Mouse (Mus musculus): ENCODE data around the gene Fgf14. TPM values are rescaled to one million over a fixed set of nuclear protein-coding genes. Genes with fewer than 3 reads are reported as not detected.
"Not testable (repeated sequence)": the region's sequence is repeated elsewhere in the genome, so short reads cannot be mapped to it uniquely, and the experiment has no call there.

Fgf14 gene
- total RNA-seq, 2 experiments from 2014 or later, result 49.7 to 56.5 TPM

GRCm38 (mm10) chr14:124512009-124512408 is 164.9 kb downstream of the Fgf14 start:
- intact Hi-C loops (cut with DNase I), result no loop called here
- no peak for DNase-seq (ENCODE audit: low spot score in 2 of 2)

- no peak for DNase-seq (ENCODE audit: low spot score in 2 of 2)
- intact Hi-C loops (cut with DNase I), result no loop called here
Observed at GRCm38 (mm10) chr14:124488971-124489370, 188.0 kb downstream of the Fgf14 start.

DNA sequence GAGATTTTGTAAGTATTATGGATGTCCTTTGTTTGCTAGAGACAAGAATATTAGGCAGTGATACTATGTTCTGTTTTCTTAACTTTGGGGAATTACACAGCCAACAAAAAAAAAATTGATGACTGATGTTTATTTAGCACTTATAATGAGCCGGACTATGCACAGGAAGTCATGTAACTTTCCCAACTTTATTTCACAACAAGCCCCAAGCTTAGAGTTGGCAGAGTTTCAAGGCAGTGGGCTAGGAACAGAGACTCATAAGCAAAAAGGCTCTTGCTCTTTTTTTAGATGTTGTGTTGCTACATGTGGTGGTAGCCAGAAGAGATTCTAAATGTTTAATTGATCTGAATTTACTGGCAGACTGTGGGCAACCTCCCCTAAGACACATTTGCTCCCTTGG is 191.7 kb downstream of the Fgf14 start:
- peak; percentile 11 to 32 for DNase-seq (ENCODE audit: low spot score in 2 of 2)
- intact Hi-C loops (cut with DNase I), result no loop called here

- intact Hi-C loops (cut with DNase I), result no loop called here
- DNase-seq (ENCODE audit: low spot score in 2 of 2), result peak; percentile 17 to 64
Observed at GRCm38 (mm10) chr14:124474066-124474667, 202.8 kb downstream of the Fgf14 start.

DNA sequence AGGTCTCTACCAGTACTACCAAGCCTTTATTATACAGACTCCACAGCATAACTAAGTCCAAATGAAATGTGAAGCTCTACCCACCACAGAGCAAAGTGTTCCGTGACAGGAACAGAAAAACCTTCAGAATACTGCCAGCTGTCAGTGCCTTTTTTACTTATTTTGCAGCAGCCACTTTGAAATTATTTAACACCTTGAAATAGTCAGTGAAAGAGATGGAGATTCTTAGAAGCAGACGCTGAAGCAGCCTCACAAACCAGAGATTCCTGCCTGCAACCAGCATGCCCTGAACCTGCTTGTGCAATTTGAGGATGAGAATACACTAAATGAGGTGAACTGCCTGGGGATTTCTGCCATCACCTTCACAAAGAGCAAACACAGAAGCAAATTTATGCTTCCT is 206.0 kb downstream of the Fgf14 start:
- intact Hi-C loops (cut with DNase I), result no loop called here
- DNase-seq (ENCODE audit: low spot score in 2 of 2), result peak in 1 of 2 experiments; percentile 62

DNA sequence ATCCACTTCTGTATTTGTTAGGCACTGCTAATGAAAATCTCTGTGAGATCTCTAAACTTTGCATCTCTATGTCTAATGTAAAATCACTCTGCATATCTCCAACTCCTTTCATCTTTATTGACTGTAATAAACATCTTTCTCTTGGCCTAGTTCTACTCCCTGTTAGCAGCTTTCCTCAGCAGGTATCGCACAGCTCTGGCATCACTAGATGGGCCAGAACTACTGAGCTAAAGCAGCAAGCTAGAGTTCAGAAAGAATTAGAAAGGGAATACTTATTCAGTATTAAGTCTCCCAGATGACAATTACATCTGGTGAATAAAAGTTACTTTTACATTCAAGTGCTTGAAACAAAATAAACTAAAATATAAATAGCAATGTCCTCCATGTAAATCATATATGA is 221.8 kb downstream of the Fgf14 start:
- intact Hi-C loops (cut with DNase I), result no loop called here

DNA sequence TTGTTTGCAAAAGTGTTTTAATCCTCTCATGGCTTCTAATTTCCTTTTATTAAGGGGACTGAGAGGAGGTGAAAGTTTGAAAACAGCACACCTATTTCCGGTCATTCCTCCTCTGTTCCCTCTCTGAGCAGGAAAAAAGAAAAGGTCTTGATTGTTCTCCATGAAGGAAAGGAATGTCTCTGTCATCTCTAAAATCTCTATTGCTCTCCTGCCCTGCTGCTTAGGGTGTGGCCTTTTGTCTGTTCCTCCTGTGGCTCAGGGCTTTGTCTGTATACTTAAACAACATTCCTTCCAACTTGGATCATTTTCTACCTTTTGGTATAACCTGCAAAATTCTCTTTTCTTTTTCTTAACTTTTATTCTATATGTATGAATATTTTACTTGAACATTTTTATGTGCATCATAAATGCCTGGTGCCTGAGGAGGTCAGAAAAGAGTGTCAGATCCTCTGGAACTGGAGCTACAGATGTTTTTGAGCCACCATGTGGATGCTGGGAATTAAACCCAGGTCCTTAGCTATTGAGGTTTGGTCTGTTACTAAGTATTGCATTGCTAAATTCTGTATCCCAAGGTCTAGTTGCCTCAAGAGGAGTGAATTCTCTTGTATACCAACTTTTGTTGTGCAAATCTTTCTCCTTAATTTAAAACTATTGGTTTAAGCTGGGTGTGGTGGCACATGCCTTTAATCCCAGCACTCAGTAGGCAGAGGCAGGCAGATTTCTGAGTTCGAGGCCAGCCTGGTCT is 230.7 kb downstream of the Fgf14 start:
- DNase-seq (ENCODE audit: low spot score in 2 of 2), result no peak
- intact Hi-C loops (cut with DNase I), result no loop called here

More for the DNA sequence above, 221.8 kb downstream of the Fgf14 start:
- no peak for DNase-seq (ENCODE audit: low spot score in 2 of 2)

GRCm38 (mm10) chr14:124444831-124445230 is 232.1 kb downstream of the Fgf14 start:
- DNase-seq (ENCODE audit: low spot score in 2 of 2), result peak in 1 of 2 experiments; percentile 56
- intact Hi-C loops (cut with DNase I), result no loop called here

DNA sequence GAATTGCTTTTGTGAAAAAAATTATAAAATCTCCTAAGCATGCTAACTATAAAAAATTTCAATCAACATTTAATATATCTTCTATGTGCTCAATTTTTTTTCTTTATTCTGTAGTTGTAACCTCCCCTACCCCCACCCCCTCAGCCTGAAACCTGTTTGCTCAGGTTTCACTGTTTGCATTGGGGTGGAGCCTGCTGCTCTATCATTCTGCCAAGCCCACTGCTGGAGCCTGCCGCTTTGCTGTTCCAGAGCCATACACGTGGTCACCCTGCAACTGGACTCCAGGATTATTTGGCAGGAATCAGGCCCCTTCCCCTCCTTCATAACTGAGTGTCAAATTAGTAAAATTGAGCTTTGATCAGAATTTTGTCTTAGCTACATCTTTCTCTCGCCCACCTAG is 237.6 kb downstream of the Fgf14 start:
- DNase-seq (ENCODE audit: low spot score in 2 of 2); intact Hi-C loops (cut with DNase I): not testable (repeated sequence)

GRCm38 (mm10) chr14:124411890-124412289 is 265.0 kb downstream of the Fgf14 start:
- intact Hi-C loops (cut with DNase I), result no loop called here
- DNase-seq (ENCODE audit: low spot score in 2 of 2), result no peak

DNA sequence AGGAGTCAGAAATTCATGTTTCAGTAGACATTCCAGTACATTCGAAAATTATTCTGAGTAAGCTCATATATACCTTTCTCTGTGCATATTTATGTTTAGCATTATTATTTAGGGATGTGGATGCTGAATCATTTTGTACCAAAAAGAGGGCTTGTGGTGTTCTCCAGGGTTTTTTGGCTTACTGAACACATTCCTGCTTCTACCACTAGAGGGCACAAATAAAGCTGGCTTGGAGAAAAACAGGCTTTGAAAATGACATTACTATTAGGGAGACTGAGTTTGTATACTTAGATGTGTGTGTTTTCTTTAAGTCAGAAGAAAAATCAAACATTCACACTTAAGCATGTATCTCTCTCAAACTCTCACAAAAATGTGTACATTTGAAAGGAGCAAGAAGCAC is 266.0 kb downstream of the Fgf14 start:
- intact Hi-C loops (cut with DNase I), result no loop called here
- DNase-seq (ENCODE audit: low spot score in 2 of 2), result peak; percentile 32 to 66

- intact Hi-C loops (cut with DNase I), result no loop called here
- no peak for DNase-seq (ENCODE audit: low spot score in 2 of 2)
Observed at GRCm38 (mm10) chr14:124328391-124328790, 348.5 kb downstream of the Fgf14 start.

DNA sequence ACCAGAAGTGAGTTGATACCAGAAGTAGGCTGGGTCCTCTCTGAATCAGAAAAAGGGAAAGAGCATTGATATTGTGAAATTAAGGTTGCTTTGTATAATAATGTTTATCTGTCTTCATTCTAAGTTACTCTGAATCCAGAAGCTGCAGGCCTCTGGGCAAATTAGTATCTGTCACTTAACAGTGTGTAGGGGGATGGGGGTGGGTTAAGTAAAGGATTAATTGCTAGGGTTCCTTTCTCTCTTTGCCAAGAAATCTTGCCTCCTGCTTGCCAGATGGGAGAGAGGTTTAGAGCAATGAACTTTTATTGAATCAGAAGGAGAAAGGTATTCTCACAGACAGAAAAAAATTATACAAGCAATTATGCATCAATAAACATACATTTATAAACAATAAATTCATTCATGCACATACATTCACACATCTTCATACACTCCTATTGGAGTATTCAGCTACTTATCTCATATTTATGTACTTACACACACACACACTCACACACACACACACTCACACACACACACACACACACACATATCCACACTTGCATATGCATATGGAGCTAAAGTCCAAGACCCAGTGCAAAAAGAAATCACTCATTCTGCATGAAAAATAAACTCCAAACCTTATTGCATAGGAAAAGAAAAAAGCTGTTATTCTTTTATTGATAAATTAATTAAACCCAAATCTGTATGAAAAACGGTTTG is 357.8 kb downstream of the Fgf14 start:
- DNase-seq (ENCODE audit: low spot score in 2 of 2), result no peak
- intact Hi-C loops (cut with DNase I), result no loop called here

- intact Hi-C loops (cut with DNase I), result no loop called here
- DNase-seq (ENCODE audit: low spot score in 2 of 2), result no peak
Observed at GRCm38 (mm10) chr14:124315513-124315912, 361.4 kb downstream of the Fgf14 start.

DNA sequence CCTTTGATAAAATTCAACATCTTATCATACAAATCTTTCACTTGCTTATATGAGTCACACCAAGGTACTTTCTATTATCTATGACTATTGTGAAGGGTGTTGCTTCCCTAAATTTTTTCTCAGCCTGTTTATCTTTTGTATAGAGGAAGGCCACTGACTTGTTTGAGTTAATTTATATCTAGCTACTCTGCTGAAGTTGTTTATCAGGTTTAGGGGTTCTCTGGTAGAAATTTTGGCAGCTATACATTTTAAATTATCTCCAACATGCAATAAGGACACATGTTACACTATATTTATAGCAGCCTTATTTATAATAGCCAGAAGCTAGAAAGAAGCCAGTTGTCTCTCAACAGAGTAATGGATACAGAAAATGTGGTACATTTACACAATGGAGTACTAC is 389.9 kb downstream of the Fgf14 start:
- intact Hi-C loops (cut with DNase I), result no loop called here
- no peak for DNase-seq (ENCODE audit: low spot score in 2 of 2)

DNA sequence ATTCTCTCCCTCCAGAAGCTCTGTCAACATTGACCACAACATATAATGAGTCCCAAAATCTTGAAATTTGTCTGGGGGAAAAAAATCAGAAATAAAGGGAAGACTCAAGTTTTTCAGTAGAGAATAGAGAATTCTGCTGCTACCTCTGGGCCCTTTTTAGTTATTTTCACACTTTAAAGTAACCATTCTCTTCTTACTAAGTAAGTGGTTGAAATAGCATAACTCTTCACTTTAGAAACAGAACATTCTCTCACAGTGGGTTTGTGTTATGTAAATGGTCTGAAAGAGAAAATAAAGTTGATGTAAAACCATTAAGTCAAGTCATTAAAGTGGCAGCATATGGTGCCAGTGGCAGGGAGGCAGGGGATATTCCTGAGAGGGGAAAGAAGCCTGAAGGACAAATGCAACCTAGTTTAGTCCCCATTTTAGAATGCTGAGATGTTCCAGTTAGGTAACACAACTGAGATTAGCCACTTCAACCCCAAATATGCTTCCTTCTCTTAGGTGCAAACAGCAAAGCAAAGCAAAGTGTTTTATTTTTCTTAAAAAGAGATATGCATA is 398.5 kb downstream of the Fgf14 start:
- DNase-seq (ENCODE audit: low spot score in 2 of 2), result peak in 1 of 2 experiments; percentile 64
- intact Hi-C loops (cut with DNase I), result no loop called here

GRCm38 (mm10) chr14:124266977-124267376 is 409.9 kb downstream of the Fgf14 start:
- intact Hi-C loops (cut with DNase I), result no loop called here
- DNase-seq (ENCODE audit: low spot score in 2 of 2), result no peak

DNA sequence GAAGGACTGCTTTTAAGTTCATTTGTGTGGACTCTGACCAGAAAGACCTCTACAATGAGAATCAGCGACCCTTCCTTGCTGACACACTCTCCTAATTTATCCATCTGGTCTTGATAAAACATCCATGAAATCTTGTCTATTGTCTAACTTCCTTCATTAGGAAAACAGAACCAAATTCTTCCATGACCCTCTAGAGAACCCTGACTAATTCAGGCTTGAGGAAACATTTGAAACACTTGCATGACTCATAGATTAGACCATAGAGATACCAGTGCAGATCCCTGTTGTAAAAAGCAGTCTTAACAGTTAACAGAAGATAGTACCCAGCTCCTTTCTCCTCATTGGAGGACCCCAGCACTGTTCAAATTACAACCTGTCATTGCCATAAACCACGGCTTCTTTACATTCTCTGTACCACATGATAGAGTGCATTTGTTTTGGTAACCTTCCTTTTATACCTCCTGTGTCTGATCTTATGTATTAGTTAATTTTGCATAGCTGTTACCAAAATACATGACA is 412.3 kb downstream of the Fgf14 start:
- intact Hi-C loops (cut with DNase I), result no loop called here
- no peak for DNase-seq (ENCODE audit: low spot score in 2 of 2)

DNA sequence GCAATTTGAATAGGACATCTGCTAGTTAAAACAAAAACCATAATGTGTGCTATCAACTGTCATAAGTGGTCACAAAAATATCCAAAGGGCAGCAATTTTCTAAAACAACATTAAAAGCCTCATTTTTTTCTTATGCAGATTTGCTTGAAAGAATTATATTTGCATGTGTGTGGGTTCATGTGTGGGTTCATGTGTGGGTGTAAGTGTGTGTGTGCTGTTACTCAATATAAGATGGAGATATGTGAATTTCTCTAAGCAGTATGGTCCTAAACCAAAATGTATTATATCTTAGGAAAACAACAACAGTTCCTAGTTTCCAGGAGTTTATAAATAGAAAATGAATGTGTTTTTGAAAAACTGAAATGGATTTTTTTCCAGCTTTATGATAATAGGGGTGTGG is 413.7 kb downstream of the Fgf14 start:
- intact Hi-C loops (cut with DNase I), result no loop called here
- DNase-seq (ENCODE audit: low spot score in 2 of 2), result peak in 1 of 2 experiments; percentile 54

- intact Hi-C loops (cut with DNase I), result no loop called here
- DNase-seq (ENCODE audit: low spot score in 2 of 2), result no peak
Observed at GRCm38 (mm10) chr14:124247517-124247916, 429.4 kb downstream of the Fgf14 start.
